ENCODE assay signal across 33 mouse cellular contexts in genomic region chr8:45305479-45305878, GRCm38 (mm10). TPM values are rescaled to one million over a fixed set of nuclear protein-coding genes. Genes with fewer than 3 reads are reported as not detected.
DNase-seq lines count a peak whose midpoint lies in the region; ATAC-seq and TF ChIP-seq lines count a peak whose summit lies in the region.
"Had no signal": no experiment of that assay in that cellular context is flagged by ENCODE, and none has a peak within 500 bp of the region (broad histone marks: within the 10 kb centered on the region; RNA-seq: fewer than 3 reads in every experiment).

No protein-coding gene starts in this region.

- H3K4me2 ChIP-seq in liver, postnatal 0 days (ENCODE audit: low read depth, low read length), result no peak overlapping the region
- H3K4me2 ChIP-seq in liver, embryonic 11.5 days, result no peak overlapping the region
- H3K4me2 ChIP-seq: embryonic facial prominence, embryonic 12.5 days; embryonic facial prominence, embryonic 15.5 days; forebrain, embryonic 13.5 days; heart, embryonic 13.5 days; hindbrain, embryonic 15.5 days had no signal

- H3K36me3 ChIP-seq in liver, postnatal 0 days (replicated peaks; ENCODE audit: insufficient read depth, low read length), result no peaks in the 10 kb centered on the region
- H3K36me3 ChIP-seq in liver, embryonic 11.5 days (ENCODE audit: control insufficient read depth, insufficient read depth, low read length), result no peaks in the 10 kb centered on the region
- H3K36me3 ChIP-seq: embryonic facial prominence, embryonic 12.5 days; embryonic facial prominence, embryonic 15.5 days; forebrain, embryonic 10.5 days; heart, embryonic 10.5 days; heart, embryonic 13.5 days; hindbrain, embryonic 15.5 days had no signal

- H3K9me3 ChIP-seq in liver, postnatal 0 days (ENCODE audit: low read length), result no peaks in the 10 kb centered on the region
- H3K9me3 ChIP-seq in liver, embryonic 11.5 days (ENCODE audit: control insufficient read depth, low read length), result no peaks in the 10 kb centered on the region
- H3K9me3 ChIP-seq: embryonic facial prominence, embryonic 12.5 days; embryonic facial prominence, embryonic 15.5 days; forebrain, embryonic 10.5 days; forebrain, embryonic 13.5 days; heart, embryonic 10.5 days; heart, embryonic 13.5 days; hindbrain, embryonic 15.5 days had no signal

- peak; percentile 62 for ATAC-seq in liver, postnatal 0 days
- ATAC-seq in liver, embryonic 11.5 days (replicated peaks; ENCODE audit: low FRiP score), result no peak
- ATAC-seq: forebrain, embryonic 13.5 days; forebrain, embryonic 16.5 days had no signal

- peaks cover 3% of the 10 kb centered on the region for H3K4me1 ChIP-seq in liver, postnatal 0 days (ENCODE audit: insufficient read depth)
- no peaks in the 10 kb centered on the region for H3K4me1 ChIP-seq in liver, embryonic 11.5 days (replicated peaks; ENCODE audit: control insufficient read depth, insufficient read depth, low read length)
- no peaks in the 10 kb centered on the region for H3K4me1 ChIP-seq in embryonic fibroblast, embryonic 13.5 days (ENCODE audit: control insufficient read depth, insufficient read depth, low read length)
- H3K4me1 ChIP-seq: embryonic facial prominence, embryonic 12.5 days; embryonic facial prominence, embryonic 15.5 days; forebrain, embryonic 10.5 days; forebrain, embryonic 13.5 days; heart, embryonic 10.5 days; heart, embryonic 13.5 days; hindbrain, embryonic 15.5 days had no signal

- no peak overlapping the region for H3K9ac ChIP-seq in liver, postnatal 0 days (replicated peaks)
- no peak overlapping the region for H3K9ac ChIP-seq in liver, embryonic 11.5 days (ENCODE audit: low read depth, low read length)
- H3K9ac ChIP-seq: embryonic facial prominence, embryonic 12.5 days; embryonic facial prominence, embryonic 15.5 days; forebrain, embryonic 13.5 days; heart, embryonic 13.5 days; hindbrain, embryonic 15.5 days had no signal

- TF ChIP-seq CTCF in liver, postnatal 0 days (IDR thresholded peaks at IDR 0.05; ENCODE audit: low read depth), result no peak
- TF ChIP-seq CTCF in embryonic fibroblast, embryonic 13.5 days (IDR thresholded peaks at IDR 0.05; ENCODE audit: borderline replicate concordance, insufficient read depth, low read length), result no peak

- H3K27ac ChIP-seq in liver, postnatal 0 days (ENCODE audit: low read depth), result 0 out of 2 replicates have a peak overlapping the region, but pooled peaks have one; percentile 8
- no peak overlapping the region for H3K27ac ChIP-seq in liver, embryonic 11.5 days (ENCODE audit: low read depth, low read length)
- H3K27ac ChIP-seq in embryonic fibroblast, embryonic 13.5 days (ENCODE audit: insufficient read depth, low read length), result peak overlapping the region; percentile 40; the same call in 1 of the 2 replicates
- H3K27ac ChIP-seq: embryonic facial prominence, embryonic 12.5 days; embryonic facial prominence, embryonic 15.5 days; forebrain, embryonic 10.5 days; forebrain, embryonic 13.5 days; heart, adult 2 months; heart, embryonic 10.5 days; heart, embryonic 13.5 days; hindbrain, embryonic 15.5 days had no signal

- DNase-seq in liver, postnatal 0 days, result no peak
- DNase-seq in liver, embryonic 11.5 days (ENCODE audit: low spot score), result no peak
- peak; percentile 13 for DNase-seq in NIH3T3 (ENCODE audit: low read depth)
- DNase-seq in thymus, postnatal 25 days, result no peak
- DNase-seq in adrenal gland, postnatal 10 days, result no peak
- DNase-seq: adrenal gland, adult 8-10 months; adrenal gland, postnatal 36 days; cerebellum, adult 11 months; cerebellum, adult 2 months; cerebellum, adult 9-11 months; cerebellum, postnatal 25 days; gastrocnemius, postnatal 10 days; gastrocnemius, postnatal 36 days; heart, adult 2 months; heart, postnatal 14 days; heart, postnatal 4 days had no signal

- H3K27me3 ChIP-seq in liver, postnatal 0 days (ENCODE audit: insufficient read depth, low read length), result no peaks in the 10 kb centered on the region
- H3K27me3 ChIP-seq in liver, embryonic 11.5 days (replicated peaks; ENCODE audit: control insufficient read depth, insufficient read depth, low read length), result no peaks in the 10 kb centered on the region
- H3K27me3 ChIP-seq: embryonic facial prominence, embryonic 12.5 days; embryonic facial prominence, embryonic 15.5 days; forebrain, embryonic 13.5 days; heart, embryonic 13.5 days; hindbrain, embryonic 15.5 days had no signal

- TF ChIP-seq EP300 in liver, postnatal 0 days (IDR thresholded peaks at IDR 0.05; ENCODE audit: low read depth), result no peak

- TF ChIP-seq POLR2A in embryonic fibroblast, embryonic 13.5 days (IDR thresholded peaks at IDR 0.05; ENCODE audit: low read depth, low read length), result no peak

- 77% methylated on average over 1 of the region's 1 CpGs for WGBS in liver, postnatal 0 days (ENCODE audit: insufficient replicate concordance)
- 78% methylated on average over 1 of the region's 1 CpGs for WGBS in liver, embryonic 11.5 days

- H3K4me3 ChIP-seq in liver, postnatal 0 days (ENCODE audit: low read depth, low read length), result no peak overlapping the region
- H3K4me3 ChIP-seq in liver, embryonic 11.5 days (ENCODE audit: low read depth, low read length), result no peak overlapping the region
- H3K4me3 ChIP-seq in embryonic fibroblast, embryonic 13.5 days (ENCODE audit: insufficient read depth, low read length), result no peak overlapping the region
- H3K4me3 ChIP-seq: embryonic facial prominence, embryonic 12.5 days; embryonic facial prominence, embryonic 15.5 days; erythroblast, embryonic 14.5 days; forebrain, embryonic 10.5 days; forebrain, embryonic 13.5 days; heart, adult 2 months; heart, embryonic 10.5 days; heart, embryonic 13.5 days; hindbrain, embryonic 15.5 days had no signal

RNA-seq across cellular contexts. Expression of gene Gm45753, which starts 2.8 kb away (rescaled TPM):
- polyA plus RNA-seq in liver, postnatal 0 days (2015; fragmentation: Nextera tagmentation; extraction: Ambion mirVana), result 41.6 and 42.7 TPM in 2 replicates
- 0.78 and 0.89 TPM in 2 replicates for polyA plus RNA-seq in liver, embryonic 11.5 days (2014; fragmentation: Nextera tagmentation; extraction: Ambion mirVana)
- not detected in 2 replicates for polyA plus RNA-seq in embryonic fibroblast, embryonic 13.5 days (2011; ENCODE audit: insufficient read length, low read depth, missing spikeins)
- 10 to 100 TPM in 1 of 2 experiments, 1 to 10 TPM in 1; 5.7 to 10.9 TPM for total RNA-seq in adrenal gland, postnatal 10 days (2021)
- total RNA-seq: adrenal gland, postnatal 36 days; common myeloid progenitor, adult 5-6 weeks; ES-E14; gastrocnemius, adult 18-20 months; gastrocnemius, postnatal 10 days; gastrocnemius, postnatal 36 days; granulocyte monocyte progenitor cell, adult 5-6 weeks; heart, adult 2 months; heart, postnatal 14 days; heart, postnatal 4 days had no signal
- polyA plus RNA-seq: cerebellum, adult 2 months; embryonic facial prominence, embryonic 12.5 days; erythroblast, embryonic 14.5 days; forebrain, embryonic 10.5 days; forebrain, embryonic 13.5 days; forebrain, embryonic 16.5 days; heart, adult 2 months; heart, embryonic 10.5 days; hindbrain, embryonic 11.5 days; hindbrain, embryonic 15.5 days; intestine, embryonic 14.5 days had no signal

RNA-seq across cellular contexts. Expression of gene Klkb1, which starts 10.8 kb away (rescaled TPM):
- polyA plus RNA-seq in liver, postnatal 0 days (2015; fragmentation: Nextera tagmentation; extraction: Ambion mirVana), result 29.5 and 30.1 TPM in 2 replicates
- 0.35 and 0.41 TPM in 2 replicates for polyA plus RNA-seq in liver, embryonic 11.5 days (2014; fragmentation: Nextera tagmentation; extraction: Ambion mirVana)
- polyA plus RNA-seq in embryonic fibroblast, embryonic 13.5 days (2011; ENCODE audit: insufficient read length, low read depth, missing spikeins), result 0.18 and 0.26 TPM in 2 replicates
- total RNA-seq in adrenal gland, postnatal 10 days (2021), result 10 to 100 TPM in 1 of 2 experiments, 1 to 10 TPM in 1; 5.3 to 11.7 TPM
- total RNA-seq: common myeloid progenitor, adult 5-6 weeks; ES-E14; gastrocnemius, postnatal 10 days; gastrocnemius, postnatal 36 days; granulocyte monocyte progenitor cell, adult 5-6 weeks; heart, adult 2 months; heart, postnatal 14 days; heart, postnatal 4 days had no signal
- polyA plus RNA-seq: erythroblast, embryonic 14.5 days; forebrain, embryonic 13.5 days; forebrain, embryonic 16.5 days; heart, embryonic 10.5 days; heart, embryonic 13.5 days; heart, embryonic 16.5 days; hindbrain, embryonic 11.5 days; intestine, embryonic 14.5 days had no signal

RNA-seq across cellular contexts. Expression of gene Cyp4v3, which starts 27.5 kb away (rescaled TPM):
- polyA plus RNA-seq in liver, postnatal 0 days (2015; fragmentation: Nextera tagmentation; extraction: Ambion mirVana), result 8.0 and 8.4 TPM in 2 replicates
- 1.7 and 1.9 TPM in 2 replicates for polyA plus RNA-seq in liver, embryonic 11.5 days (2014; fragmentation: Nextera tagmentation; extraction: Ambion mirVana)
- polyA plus RNA-seq in embryonic fibroblast, embryonic 13.5 days (2011; ENCODE audit: insufficient read length, low read depth, missing spikeins), result 7.1 and 7.4 TPM in 2 replicates
- 10 to 100 TPM; 11.7 to 15.1 TPM for total RNA-seq in adrenal gland, postnatal 10 days (2021)
- polyA plus RNA-seq: erythroblast, embryonic 14.5 days had no signal

RNA-seq across cellular contexts. Expression of gene F11, which starts 43.6 kb away (rescaled TPM):
- 55.4 and 60.8 TPM in 2 replicates for polyA plus RNA-seq in liver, postnatal 0 days (2015; fragmentation: Nextera tagmentation; extraction: Ambion mirVana)
- 1.6 and 2.4 TPM in 2 replicates for polyA plus RNA-seq in liver, embryonic 11.5 days (2014; fragmentation: Nextera tagmentation; extraction: Ambion mirVana)
- polyA plus RNA-seq in embryonic fibroblast, embryonic 13.5 days (2011; ENCODE audit: insufficient read length, low read depth, missing spikeins), result not detected in 2 replicates
- 10 to 100 TPM; 10.4 to 24.4 TPM for total RNA-seq in adrenal gland, postnatal 10 days (2021)
- total RNA-seq: common myeloid progenitor, adult 5-6 weeks; ES-E14; gastrocnemius, adult 18-20 months; gastrocnemius, postnatal 36 days; granulocyte monocyte progenitor cell, adult 5-6 weeks; heart, adult 2 months; heart, postnatal 14 days; heart, postnatal 4 days had no signal
- polyA plus RNA-seq: cerebellum, adult 2 months; embryonic facial prominence, embryonic 12.5 days; embryonic facial prominence, embryonic 15.5 days; forebrain, embryonic 10.5 days; forebrain, embryonic 13.5 days; forebrain, embryonic 16.5 days; heart, adult 2 months; heart, embryonic 10.5 days; heart, embryonic 16.5 days; hindbrain, embryonic 11.5 days; hindbrain, embryonic 15.5 days; intestine, embryonic 14.5 days had no signal

Comparison
In these comparisons a context has a peak if more than half of its experiments do, and no peak if none do; other contexts are left out.
1. RNA of gene Gm45753, which starts 2.8 kb away (polyA plus RNA-seq): 41.6 to 42.7 TPM in liver, postnatal 0 days; 0.78 to 0.89 TPM in liver, embryonic 11.5 days and not detected in embryonic fibroblast, embryonic 13.5 days; every median in the first group is over 10 times any median in the second.
2. RNA of gene Klkb1, which starts 10.8 kb away (polyA plus RNA-seq): 29.5 to 30.1 TPM in liver, postnatal 0 days; 0.35 to 0.41 TPM in liver, embryonic 11.5 days and 0.18 to 0.26 TPM in embryonic fibroblast, embryonic 13.5 days; every median in the first group is over 10 times any median in the second.